Mouse (Mus musculus) adrenal gland, adult (tissue): ENCODE data around the gene 4931414P19Rik.
A peak's percentile ranks its signal among the peaks of the same experiment; 100 is the strongest.

Source experiments
- DNase-seq, 2 experiments: peaks; one replicate each; pipeline ENCODE4 v3.0.0; 2022 to 2023; ENCODE audit warnings: low spot score in 1 of 2; ENCODE audit not compliant: inconsistent age in 2 of 2

4931414P19Rik gene

DNA sequence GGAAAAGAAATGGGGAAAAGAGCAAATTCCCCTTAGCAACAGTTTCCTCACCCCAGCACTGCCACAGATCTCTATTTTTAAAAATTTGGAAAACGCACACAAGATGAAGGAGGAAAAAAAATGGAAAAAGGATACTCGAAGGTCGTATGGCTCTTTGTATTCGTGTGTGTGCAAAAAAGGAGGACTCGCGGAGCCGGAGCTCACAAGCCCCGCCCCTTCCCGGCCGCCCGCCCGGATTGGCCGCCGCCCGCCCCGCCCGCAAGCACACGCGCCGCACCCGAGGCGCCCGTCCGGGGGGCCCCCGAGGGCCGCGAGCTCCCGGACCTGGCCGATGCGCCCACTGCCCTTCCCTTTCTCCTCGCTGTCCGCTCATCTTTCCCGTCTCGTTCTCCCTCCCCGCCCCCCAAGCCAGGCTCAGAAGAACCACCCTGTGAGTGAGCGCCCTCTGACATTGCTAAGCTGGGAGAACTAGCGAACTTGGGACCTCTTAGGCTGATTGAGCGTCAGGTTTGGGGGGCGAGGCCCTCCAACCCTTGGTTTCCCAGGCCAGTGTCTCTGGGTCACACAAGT, at the start of gene 4931414P19Rik:
TSS of gene 4931414P19Rik (minus strand) at position 242 of the 570 bp plus-strand sequence.
- peak; percentile 85 to 92 for DNase-seq

DNA sequence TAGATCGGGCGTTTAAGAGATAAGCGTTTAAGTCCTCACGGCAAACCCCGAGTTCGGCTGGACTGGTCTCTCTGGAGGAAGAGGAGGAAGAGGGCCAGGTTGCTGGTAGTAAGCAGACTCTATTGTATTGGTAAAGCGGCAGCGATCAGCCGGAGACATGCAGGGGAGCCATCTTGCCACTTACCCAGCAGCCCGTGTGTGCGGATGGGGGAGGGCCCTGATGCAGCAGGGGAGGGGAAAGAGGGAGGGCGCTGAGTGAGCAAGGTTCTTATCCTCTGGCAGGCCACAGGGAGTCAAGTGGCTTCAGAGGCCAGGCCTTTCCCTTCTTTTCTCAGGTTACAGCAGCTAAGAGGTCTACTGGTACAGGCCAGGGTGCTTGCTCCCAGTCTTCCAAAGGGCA, 47.7 kb upstream of the 4931414P19Rik start:
- peak; percentile 91 to 96 for DNase-seq

DNA sequence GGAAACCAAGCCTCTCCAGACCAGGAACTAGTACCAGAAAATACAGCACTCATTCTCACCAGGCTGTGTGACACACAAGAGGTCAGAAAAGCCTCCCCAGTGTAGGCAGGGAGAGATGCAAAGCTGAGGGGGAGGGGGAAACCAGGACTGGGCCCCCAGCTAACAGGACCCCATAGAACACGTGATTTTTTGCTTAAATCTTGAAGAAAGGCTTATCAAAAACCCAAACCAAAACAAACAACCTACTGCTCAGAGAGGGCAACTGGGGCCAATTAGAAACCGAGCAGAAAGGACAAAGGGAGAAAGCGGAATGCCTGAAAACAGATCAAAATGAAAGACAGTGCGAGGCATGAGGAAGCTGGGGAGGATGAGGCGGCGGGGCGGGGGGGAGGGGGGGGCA, 47.0 kb upstream of the 4931414P19Rik start:
- peak in 1 of 2 experiments; percentile 55 for DNase-seq

DNA sequence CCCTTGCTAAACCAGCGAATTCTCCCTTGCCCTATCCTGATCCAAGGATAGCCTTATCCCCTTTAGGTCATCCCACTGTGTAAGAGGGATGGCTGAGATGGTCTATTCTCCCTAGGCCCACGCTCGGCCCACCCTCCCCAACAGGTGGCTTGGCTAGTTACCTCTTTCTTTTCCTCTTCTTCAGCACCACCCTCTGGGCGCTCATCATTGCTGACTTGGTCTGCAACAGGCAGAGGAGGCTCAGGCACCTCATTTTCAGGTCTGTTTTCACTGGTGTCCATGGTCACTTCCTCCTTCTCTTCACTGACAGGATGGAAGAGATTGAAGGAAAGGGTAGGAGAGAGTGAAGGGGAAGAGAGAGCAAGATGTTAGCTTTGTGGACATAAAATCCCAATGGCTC, 45.8 kb upstream of the 4931414P19Rik start:
- no peak for DNase-seq

DNA sequence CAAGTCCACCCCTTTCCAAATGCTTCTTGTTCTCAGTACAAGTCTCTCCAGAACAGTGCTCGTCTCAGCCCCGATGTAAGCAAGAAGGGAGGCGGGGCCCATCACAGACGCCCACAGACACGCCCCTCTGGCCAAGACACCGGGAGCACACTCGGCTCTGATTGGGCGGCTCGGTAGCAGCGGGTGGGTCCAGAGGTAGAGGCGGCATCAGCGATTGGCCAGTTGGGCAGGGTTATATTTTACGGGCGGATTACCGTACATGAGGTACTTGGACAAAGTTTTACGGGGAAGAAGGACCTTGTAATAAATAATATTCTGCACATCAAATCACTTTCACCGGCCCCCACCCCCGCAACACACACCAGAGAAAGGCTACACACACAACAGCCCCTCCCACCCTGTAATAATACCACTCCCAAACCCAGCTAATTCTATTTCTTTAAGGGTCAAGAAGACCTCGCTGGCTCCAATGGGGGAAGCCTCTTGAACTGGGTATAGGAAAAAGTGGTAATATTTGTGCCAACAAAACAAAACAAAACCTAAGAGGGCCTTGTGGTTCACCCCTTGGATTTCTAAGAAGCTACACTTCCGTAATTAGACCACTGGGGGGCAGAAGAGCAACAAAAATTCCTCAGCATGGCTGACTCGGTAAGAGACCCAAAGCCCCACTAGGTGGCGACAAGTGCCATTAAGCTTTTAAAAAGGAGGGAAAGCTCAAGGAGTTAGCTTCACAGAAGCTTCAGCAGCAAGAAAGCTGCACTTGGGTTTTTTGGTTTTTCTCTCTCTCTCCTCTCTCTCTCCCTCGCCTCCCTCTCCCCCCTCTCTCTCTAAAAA, 45.0 kb upstream of the 4931414P19Rik start:
- peak; percentile 80 to 93 for DNase-seq

DNA sequence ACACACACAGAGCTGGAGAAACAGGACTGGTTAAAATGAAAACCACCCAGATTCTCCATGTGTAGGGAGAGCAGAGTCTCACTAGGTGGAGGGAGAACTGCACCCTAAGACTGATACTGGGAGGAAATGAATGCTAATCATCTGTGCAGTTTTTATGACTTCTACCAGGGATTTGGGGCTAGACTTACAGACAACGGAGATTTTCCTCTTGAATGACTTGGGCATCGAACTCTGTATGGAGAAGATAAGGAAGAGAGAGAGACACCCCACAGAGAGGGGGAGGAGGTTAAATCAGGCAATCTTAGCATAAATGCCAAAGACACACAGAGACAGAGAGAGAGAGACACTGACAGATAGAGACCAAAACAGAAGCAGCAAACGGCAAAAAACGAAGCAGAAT, 42.1 kb upstream of the 4931414P19Rik start:
- no peak for DNase-seq

DNA sequence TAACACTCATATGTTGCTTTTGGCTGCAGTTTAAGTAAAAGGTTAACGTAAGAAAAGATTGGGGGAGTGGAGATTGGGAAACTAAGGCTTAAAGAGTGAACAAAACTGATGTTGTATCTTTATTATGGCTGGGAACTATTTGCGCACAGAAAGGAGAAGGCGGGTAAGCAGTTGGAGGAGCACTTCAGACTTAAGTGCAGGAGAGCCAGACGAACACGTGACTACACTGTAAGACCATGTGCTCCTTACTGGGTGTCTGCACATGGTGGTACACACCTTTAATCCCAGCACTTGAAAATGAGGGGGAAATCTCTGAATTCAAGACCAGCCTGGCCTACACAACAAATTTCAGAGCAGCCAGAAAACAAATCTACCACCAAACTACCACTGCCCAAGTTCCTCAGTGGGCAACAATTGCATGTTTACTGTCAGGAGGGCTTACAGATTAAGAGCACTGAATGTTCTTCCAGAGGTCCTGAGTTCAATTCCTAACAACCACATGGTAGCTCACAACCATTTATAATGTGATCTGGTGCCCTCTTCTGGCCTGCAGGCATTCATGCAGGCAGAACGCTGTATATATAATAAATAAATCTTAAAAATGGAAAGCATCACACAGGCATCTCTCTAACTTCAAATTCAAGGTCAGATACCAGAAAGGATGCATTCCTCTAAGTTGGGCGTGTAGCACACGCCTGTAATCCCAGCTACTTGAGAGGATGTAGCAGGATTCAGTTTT, 41.3 kb upstream of the 4931414P19Rik start:
- no peak for DNase-seq

DNA sequence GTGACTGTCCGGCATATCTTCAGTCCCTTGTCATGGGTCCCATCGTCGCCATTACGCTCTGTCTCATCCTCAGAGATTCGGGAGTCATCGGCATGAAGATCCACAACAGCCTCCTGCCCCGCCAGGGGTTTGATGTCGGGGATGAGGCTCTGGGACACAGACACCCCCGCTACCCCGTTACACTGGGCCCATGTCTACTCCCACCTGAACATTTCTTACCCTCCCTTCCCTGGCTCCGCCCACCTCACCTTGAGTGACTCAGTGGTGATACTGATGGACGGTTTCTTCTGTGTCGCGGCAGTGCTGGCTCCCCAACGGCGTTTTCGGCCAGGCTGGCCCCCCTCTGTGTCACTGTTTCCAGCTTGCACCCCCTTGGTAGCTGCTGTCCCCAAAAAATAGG, 40.7 kb upstream of the 4931414P19Rik start:
- no peak for DNase-seq

DNA sequence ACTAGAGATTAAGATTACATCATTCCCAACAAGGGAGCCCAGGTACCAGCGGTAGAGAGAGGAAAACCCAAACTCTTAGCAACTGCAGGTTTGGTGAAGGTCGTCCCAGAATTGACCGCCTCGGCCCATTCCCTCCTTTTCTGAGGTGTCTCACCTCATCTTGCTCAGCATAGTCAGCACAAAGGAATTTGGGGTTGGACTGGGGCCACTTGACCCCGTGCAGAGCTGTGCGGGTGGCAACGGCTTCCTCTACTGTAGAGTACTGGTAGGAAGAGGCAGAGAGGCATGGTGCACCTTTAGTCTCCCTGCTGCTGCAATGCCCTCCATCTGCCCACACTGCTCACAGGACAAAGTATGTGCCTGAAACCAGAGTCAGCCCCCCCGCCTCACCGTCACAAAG, 38.5 kb upstream of the 4931414P19Rik start:
- peak; percentile 60 to 73 for DNase-seq

DNA sequence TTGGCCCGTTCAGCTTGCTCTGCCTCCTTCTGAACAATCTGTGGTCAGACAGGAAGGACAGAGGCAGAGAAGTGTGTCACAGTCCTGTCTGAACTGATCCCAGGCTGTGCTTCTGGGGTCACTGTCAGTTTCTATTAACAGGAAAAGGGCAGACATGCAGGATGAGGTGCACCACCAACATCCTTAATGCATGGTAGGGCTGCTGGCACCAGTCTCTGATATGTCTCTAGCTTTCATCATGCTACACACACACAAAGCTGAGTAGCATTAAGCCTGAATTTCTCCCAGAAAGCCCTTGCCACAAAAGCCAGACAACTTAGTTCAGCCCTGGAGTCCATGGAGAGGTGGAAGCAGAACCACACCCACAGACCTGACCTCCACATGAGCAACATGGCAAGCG, 37.2 kb upstream of the 4931414P19Rik start:
- no peak for DNase-seq

DNA sequence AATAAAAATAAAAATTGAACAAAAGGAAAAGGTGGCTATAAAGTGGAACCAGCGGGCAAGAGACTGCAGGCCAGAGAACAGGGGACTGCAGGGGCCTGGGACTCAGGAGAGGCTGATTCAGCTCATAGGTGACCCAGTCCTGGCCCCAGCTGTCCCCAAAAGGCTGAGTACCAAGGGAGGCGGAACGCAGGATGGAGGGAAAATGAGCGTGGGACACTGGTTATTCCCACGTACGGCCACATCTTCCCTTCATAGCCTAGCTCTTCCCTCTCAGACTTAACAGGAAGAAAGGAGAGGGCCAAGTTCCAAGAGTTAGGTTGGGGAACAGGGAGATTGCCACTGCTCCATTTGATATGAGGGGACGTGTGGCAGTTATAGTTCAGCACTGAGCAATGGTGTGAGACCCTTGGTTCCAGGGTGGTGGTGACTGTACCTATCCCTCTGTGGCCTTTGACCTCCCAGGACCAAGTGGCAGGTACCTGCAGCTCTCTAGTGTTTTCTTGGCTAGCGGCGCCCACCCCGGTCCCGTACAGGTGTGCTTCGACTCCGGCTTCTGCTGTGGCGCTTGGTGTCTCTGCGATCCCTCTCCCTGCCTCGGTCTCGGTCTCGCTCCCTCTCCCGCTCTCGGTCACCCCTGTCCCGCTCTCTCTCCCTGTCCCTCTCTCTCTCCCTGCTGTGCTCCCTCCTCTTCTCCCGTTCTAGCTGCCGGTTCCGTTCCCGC, 36.6 kb upstream of the 4931414P19Rik start:
- peak in 1 of 2 experiments; percentile 56 for DNase-seq

DNA sequence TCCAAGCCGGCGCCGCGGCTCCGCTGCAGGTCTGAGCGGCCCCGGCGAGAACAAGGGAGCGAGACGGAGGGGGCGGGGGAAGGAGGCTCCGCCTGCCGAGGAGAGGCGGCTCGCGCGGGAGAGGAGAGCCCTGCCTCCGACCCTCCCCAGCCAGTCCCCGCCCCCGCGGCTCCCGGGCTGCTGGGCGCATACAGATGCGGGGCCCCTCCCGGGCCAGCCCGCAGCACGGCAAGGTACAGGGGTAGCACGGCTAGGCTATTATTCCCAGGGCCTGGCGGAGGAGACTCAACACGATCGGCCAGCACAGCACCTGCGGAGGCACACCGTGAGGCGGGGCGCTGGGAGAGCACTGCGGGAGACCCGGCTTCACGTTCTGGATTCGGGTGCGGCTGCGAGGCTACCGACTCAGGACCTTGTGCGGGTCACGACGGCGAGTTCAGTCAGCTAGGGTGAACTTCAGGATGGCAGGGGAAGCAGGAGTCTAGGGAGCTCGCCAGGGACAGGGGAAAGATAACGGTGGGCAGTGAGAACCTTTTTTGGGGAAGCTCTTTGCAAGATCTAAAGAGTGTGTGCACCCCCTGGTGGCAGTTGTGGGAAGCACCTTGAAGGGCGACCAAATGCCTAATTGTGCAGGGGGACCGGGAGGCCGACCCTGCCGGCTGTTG, 35.6 kb upstream of the 4931414P19Rik start, which contains the start of gene Cdh24:
TSS of gene Cdh24 (minus strand) at position 60 of the 665 bp plus-strand sequence.
- peak; percentile 92 to 97 for DNase-seq

DNA sequence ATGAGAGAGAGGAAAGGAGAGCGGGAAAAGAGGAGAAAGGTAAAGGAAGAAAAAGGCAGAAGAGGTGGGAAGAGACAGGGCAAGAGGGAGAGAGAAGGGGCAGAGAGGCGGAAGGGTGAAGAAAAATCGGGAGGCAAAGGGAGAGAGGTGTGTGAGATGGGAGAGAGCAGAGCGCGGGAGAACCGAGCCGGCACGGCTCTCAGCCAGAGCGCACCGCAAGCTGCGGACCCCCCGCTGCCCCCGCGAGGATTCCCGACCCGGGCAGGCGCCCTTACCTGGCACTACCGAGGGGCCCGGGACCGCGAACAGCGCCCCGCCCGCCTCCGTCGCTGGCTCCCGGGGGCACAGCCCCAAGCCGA, 35.1 kb upstream of the 4931414P19Rik start, which contains the start of gene Gm17606:
TSS of gene Gm17606 (plus strand) at position 7 of the 359 bp plus-strand sequence.
- DNase-seq = no peak

DNA sequence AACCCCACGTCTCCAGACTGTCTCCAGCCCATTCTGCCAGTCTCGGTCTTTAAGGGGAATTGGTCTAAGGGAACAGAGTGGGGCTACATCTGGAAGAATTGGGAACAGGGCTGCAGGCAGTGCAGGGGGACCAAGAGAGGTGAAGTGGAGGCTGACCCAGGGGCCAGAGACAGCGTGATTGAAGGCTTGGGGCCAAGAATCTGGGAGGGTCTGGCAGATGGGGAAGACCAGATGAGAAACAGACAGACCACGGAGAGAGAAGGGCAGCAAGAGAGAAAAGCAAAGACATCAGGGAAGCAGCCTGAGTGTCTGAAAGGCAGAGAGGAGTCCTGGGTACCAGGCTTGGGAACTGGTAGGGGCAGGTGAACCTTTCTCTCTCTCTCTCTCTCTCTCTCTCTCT, 34.3 kb upstream of the 4931414P19Rik start:
- no peak for DNase-seq

DNA sequence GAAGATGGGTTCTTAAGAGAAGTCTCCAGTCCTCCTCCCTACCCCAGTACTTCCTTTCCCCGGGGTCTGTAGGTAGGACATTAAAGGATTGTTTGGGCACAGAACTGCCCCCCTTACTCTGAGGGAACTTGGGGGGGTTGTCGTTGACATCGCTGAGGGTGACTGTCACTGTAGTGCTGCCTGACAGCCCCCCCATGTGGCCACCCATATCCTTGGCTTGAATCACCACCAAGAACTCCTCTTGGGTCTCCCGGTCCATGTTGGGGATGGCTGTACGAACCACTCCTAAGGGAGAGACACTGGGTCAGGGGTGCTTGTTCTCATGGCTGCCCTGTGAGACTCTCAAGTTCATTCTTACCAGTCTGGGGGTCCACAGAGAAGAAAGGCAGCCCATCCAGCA, 32.4 kb upstream of the 4931414P19Rik start:
- no peak for DNase-seq

DNA sequence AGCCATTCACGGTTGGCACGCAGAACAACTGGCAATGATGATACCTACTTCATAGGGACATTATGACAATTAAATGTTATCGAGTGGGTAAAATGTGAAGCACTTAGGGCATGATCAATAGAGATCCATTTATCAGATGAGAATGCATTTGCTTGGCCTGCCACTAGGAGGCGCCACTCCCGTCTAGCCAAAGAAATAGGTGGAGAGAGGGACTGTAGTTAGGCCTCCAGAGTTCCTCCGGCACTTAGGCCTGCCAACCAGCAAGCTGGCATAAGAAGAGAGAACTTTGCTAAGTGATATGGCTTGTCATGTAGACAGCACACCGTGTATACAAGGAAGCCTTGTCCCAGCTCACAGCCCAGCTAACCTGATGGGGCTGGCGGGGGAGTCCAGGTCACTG, 31.2 kb upstream of the 4931414P19Rik start:
- peak in 1 of 2 experiments; percentile 77 for DNase-seq

DNA sequence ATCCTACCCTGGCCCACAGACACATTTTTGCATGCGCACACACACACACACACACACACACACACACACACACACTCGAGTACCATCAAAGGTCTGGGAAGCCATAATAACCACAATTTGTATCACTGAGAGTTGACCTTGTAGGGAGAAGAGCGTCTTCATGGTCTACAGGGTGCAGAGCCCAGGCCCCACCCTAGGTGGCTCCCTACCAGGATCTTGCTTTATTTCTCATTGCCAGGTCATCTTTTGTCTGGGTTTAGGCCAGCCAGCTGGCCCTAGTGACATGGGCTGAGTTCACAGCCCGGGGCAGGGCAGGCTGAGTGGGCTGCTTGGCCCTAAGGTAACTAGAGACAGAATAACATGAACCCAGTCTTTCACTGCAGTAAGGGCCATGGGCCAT, 28.4 kb upstream of the 4931414P19Rik start:
- no peak for DNase-seq

DNA sequence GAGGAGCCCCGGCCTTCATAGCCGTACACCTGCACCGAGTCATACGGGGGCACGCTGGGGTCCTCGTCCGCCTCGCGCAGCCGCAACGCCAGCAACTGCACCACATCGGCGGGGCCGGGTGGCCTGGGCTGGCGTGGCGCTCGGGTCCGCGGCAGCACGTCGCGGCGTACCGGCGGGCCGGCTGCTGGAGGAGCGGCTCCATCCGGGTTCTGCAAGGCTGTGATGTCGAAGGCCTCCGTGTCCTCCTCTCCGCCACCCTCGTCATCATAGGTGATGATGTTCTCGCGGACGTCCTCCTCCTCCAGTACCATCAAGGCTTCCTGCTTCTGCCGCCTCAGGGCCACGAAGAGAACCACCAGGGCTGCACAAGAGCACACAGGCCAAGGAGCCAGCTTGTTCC, 26.5 kb upstream of the 4931414P19Rik start:
- no peak for DNase-seq

DNA sequence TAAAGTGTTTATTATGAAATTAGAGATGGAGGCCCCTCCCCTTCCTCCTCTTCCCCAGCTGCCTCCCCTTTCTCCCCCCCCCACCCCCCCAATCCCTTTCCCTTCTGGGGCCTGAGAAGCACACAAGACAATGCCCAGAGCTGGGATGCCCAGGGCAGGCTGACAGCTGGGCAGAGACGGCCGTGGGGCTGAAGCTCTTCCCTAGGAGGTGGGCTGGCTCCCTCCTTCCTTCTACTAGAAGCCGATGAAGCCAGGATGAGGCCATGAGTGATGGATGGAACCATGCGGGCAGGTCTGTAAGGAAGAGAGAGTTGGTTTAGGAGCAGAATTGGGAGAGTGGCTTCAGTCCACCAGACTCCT, 25.4 kb upstream of the 4931414P19Rik start:
- DNase-seq = no peak

DNA sequence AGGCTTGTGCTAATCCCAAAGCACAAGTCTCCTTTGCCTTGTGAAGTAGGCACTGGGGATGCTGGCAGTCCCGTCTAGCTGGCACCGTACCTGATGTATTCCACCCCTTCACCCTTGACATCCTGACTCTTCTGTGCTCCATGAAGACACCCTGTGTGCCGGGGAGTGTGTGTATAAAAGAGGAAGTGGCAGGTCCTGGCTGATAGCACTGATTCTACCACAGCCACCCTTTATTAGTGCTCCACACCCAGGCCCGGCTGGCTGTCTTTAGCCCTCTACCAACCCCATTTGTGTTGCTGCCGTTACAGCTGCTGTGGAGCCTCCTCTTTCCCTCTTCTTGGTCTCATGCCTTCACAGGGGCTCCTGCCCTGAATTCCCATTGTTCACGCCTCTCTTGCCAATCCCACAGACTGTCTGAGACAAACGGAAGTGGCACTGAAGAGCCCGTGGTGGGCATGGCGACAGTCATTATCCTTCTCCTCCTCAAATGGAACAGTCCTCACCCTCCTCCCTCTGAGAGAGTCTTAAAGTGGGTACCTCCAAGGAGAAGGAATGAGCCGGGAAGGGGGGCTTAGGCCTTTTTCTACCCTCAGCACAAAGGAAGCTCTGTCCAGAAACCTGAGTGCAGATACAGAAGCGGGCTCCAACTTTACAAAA, 24.9 kb upstream of the 4931414P19Rik start:
- no peak for DNase-seq
